Mouse (Mus musculus) forebrain, embryonic 13.5 days (tissue): ENCODE data around the gene Gria1. TPM values are rescaled to one million over a fixed set of nuclear protein-coding genes. Genes with fewer than 3 reads are reported as not detected.

ENCODE experiments used
- ATAC-seq: fragments of 200-750 bp; cut with Nextera tagmentation; 2 replicates; pipeline ENCODE4 v1.8.0; 2017
- H3K27ac ChIP-seq: fragments of 300-500 bp; sonication (generic); 2 replicates; pipeline ENCODE4 v1.5.1; 2015; ENCODE audit warnings: inconsistent platforms, mild to moderate bottlenecking, moderate library complexity
- H3K27me3 ChIP-seq: fragments of 300-500 bp; sonication (generic); 2 replicates; pipeline ENCODE4 v1.6.1; 2015; ENCODE audit warnings: mild to moderate bottlenecking, inconsistent platforms
- H3K36me3 ChIP-seq: fragments of 300-500 bp; sonication (generic); 2 replicates; pipeline ENCODE4 v1.6.1; 2015; ENCODE audit warnings: mild to moderate bottlenecking, inconsistent platforms; ENCODE audit not compliant: poor library complexity, severe bottlenecking
- H3K4me1 ChIP-seq: fragments of 300-500 bp; sonication (generic); 2 replicates; pipeline ENCODE4 v1.6.1; 2015; ENCODE audit warnings: inconsistent platforms
- H3K4me2 ChIP-seq: fragments of 300-500 bp; sonication (generic); 2 replicates; pipeline ENCODE4 v1.6.1; 2015; ENCODE audit warnings: inconsistent platforms, mild to moderate bottlenecking, moderate library complexity
- H3K4me3 ChIP-seq: fragments of 300-500 bp; sonication (generic); 2 replicates; pipeline ENCODE4 v1.5.1; 2015; ENCODE audit warnings: mild to moderate bottlenecking, inconsistent platforms
- H3K9ac ChIP-seq: fragments of 300-500 bp; sonication (generic); 2 replicates; pipeline ENCODE4 v1.6.1; 2015; ENCODE audit warnings: mild to moderate bottlenecking, inconsistent platforms
- H3K9me3 ChIP-seq: fragments of 300-500 bp; sonication (generic); replicated peaks from 2 replicates; pipeline ENCODE4 v1.6.1; 2016; ENCODE audit warnings: inconsistent platforms
- WGBS: fragments of 180-500 bp; shearing (Covaris S2); methylation state at CpG from one replicate; pipeline ENCODE4 v1.1.7; 2015; 5-methylcytosine and 5-hydroxymethylcytosine counted together
- polyA plus RNA-seq: library from polyadenylated mRNA; unstranded; fragments of >200 nt; fragmentation: Nextera tagmentation; extraction: Ambion mirVana; gene quantifications from 2 replicates; pipeline ENCODE4 v1.2.1, GENCODE M21; 2015

Gene Gria1
- polyA plus RNA-seq, 1 experiment from 2014 or later: 20.8 TPM

DNA sequence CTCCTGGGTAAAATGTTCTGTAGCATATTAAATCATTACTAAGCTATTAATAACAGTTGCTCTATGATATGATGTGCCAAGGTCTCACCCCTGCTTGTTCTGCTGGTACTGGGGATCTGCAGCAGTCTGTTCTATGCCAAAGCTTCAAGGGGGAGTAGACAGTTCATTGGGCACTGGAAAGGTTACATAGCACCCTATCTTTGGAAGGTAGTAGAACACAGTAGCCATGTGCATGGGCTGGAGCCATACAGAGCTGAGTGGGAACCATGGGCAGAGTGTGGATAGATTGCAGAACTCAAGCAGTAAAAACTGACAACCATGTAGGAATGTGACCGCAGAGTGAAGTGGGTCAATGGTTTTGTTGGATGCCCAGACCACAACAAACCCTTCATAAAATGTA is 295.7 kb downstream of the Gria1 start:
- no peak overlapping the region for H3K9ac ChIP-seq
- H3K36me3 ChIP-seq: no peaks in the 10 kb centered on the region
- no peaks in the 10 kb centered on the region for H3K9me3 ChIP-seq
- no peaks in the 10 kb centered on the region for H3K27me3 ChIP-seq
- H3K27ac ChIP-seq: no peak overlapping the region
- no peak for ATAC-seq
- no peak overlapping the region for H3K4me2 ChIP-seq
- WGBS: 93% methylated on average over 1 of the region's 1 CpGs
- no peak overlapping the region for H3K4me3 ChIP-seq
- H3K4me1 ChIP-seq: no peaks in the 10 kb centered on the region

DNA sequence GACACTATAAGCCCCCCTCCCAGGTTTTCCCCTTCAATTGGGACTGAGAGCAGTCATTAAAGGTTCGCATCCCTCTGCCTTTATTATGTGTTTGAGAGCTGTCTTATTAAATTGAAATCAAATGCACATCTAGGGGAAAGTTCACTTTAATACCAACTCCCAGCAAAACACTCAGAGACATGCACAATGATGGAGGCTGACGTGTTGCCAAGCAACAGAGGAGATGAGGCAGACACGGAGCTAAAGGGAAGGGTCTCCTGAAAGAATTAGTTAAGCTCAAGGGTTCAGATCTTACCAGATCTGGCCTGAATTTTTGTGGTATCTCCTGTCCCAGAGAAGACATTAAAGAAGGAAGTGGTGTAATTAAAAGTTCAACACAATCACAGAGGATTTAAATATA is 305.9 kb downstream of the Gria1 start:
- 36% methylated on average over 3 of the region's 3 CpGs for WGBS
- Histone ChIP-seq H3K27me3 (no peaks in the 10 kb centered on the region), H3K9ac (no peak overlapping the region), H3K36me3 (no peaks in the 10 kb centered on the region), H3K4me3 (no peak overlapping the region), H3K4me1 (peaks cover 11% of the 10 kb centered on the region), H3K4me2 (no peak overlapping the region), H3K9me3 (no peaks in the 10 kb centered on the region), H3K27ac (no peak overlapping the region)
- ATAC-seq: peak; percentile 43; the same call in 1 of the 2 replicates

DNA sequence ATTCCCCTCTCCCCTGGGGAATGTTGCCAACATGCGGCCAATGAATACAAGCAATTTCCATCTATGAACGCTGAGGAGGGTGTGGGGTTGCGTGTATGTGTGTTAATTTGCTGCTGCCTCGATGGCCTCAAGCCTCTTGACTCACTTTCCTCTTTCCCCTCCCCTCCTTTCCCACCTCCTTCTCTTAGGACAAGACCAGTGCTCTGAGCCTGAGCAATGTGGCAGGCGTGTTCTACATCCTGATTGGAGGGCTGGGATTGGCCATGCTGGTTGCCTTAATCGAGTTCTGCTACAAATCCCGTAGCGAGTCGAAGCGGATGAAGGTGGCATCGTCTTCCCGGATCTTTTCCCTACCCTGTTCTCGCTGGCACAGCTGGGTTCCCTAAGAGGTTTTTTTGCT is 306.3 kb downstream of the Gria1 start:
- no peaks in the 10 kb centered on the region for H3K27me3 ChIP-seq
- H3K4me2 ChIP-seq: no peak overlapping the region
- H3K27ac ChIP-seq: no peak overlapping the region
- H3K36me3 ChIP-seq: no peaks in the 10 kb centered on the region
- no peaks in the 10 kb centered on the region for H3K9me3 ChIP-seq
- 68% methylated on average over 13 of the region's 13 CpGs for WGBS
- ATAC-seq: no peak
- H3K4me3 ChIP-seq: no peak overlapping the region
- no peak overlapping the region for H3K9ac ChIP-seq
- H3K4me1 ChIP-seq: peaks cover 11% of the 10 kb centered on the region

DNA sequence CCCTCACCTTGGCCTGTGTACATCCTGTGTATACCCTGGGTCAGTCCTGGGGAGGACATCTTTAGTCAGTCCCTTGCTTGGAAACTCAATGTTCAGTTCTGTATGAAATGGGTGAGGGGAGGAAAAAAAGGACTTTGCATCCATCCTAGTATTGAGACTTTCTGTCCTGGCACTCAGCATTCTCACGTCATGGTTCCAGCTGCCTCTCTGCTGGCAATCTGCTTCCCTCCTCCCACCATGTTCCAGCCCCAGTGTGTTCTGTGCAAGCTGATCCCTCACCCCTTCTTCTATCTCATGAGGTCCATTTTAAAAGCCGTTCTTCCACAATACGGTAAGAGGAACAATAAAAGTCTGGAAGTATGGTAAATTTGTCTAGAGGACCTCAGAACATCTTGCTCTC is 308.2 kb downstream of the Gria1 start:
- Histone ChIP-seq H3K4me3 (no peak overlapping the region), H3K36me3 (no peaks in the 10 kb centered on the region), H3K4me1 (peaks cover 11% of the 10 kb centered on the region), H3K9me3 (no peaks in the 10 kb centered on the region), H3K27ac (no peak overlapping the region), H3K9ac (no peak overlapping the region), H3K27me3 (no peaks in the 10 kb centered on the region), H3K4me2 (no peak overlapping the region)
- no peak for ATAC-seq
- WGBS: 88% methylated on average over 3 of the region's 3 CpGs

DNA sequence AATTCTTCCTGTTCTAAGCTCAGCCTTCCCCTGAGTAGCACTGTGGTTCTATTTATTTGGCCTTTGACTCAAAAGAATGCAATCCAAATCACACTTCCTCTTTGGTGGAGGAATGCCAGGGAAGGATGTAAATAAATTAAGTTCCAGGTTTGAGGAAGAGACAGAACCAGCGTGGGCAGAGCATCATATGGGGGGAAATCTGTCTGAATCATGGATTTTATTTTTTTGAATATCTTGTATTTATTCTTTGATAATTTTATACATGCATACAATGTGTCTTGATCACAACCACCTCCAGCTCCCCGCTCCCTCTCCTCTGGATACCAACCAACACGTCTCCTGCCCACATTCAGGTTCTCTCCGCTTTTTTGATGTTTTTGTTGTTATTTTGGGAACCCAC is 312.9 kb downstream of the Gria1 start:
- 85% methylated on average over 4 of the region's 4 CpGs for WGBS
- no peak overlapping the region for H3K27ac ChIP-seq
- ATAC-seq: no peak
- no peaks in the 10 kb centered on the region for H3K9me3 ChIP-seq
- no peaks in the 10 kb centered on the region for H3K4me1 ChIP-seq
- no peaks in the 10 kb centered on the region for H3K36me3 ChIP-seq
- H3K27me3 ChIP-seq: no peaks in the 10 kb centered on the region
- H3K4me2 ChIP-seq: no peak overlapping the region
- H3K4me3 ChIP-seq: no peak overlapping the region
- no peak overlapping the region for H3K9ac ChIP-seq
